Mouse (Mus musculus) MEL (cell line): Measurements from ENCODE around the gene Morc4. TPM values are rescaled to one million over a fixed set of nuclear protein-coding genes. Genes with fewer than 3 reads are reported as not detected.

Source experiments
- DNase-seq: peaks from one replicate; pipeline ENCODE4 v3.0.0; 2011; ENCODE audit warnings: low read depth, low spot score
- H3K27ac ChIP-seq: 2 replicates; pipeline ENCODE4 v1.5.1; 2012; ENCODE audit warnings: low read depth, mild to moderate bottlenecking, control low read depth, low read length, moderate library complexity; ENCODE audit not compliant: control insufficient read depth
- H3K27me3 ChIP-seq, 2 experiments: fragments of 150-350 bp in 1 of 2; sonication (generic) in 1 of 2; 2 replicates each; pipeline ENCODE4 v1.6.1; 2012; ENCODE audit warnings: low read length in 2 of 2, mild to moderate bottlenecking in 2 of 2, improper control_type of control experiment in 1 of 2, moderate library complexity in 1 of 2; ENCODE audit not compliant: insufficient read depth in 2 of 2, control insufficient read depth in 1 of 2
- H3K36me3 ChIP-seq, 2 experiments: 2 replicates each; pipeline ENCODE4 v1.6.1; 2012 to 2014; ENCODE audit warnings: low read length in 2 of 2, improper control_type of control experiment in 1 of 2, inconsistent platforms in 1 of 2, mild to moderate bottlenecking in 1 of 2; ENCODE audit not compliant: insufficient read depth in 2 of 2, control insufficient read depth in 1 of 2
- H3K4me1 ChIP-seq, 2 experiments: fragments of 150-350 bp in 1 of 2; sonication (generic) in 1 of 2; 2 replicates each; pipeline ENCODE4 v1.6.1; 2012; ENCODE audit warnings: low read length in 2 of 2, improper control_type of control experiment in 1 of 2, mild to moderate bottlenecking in 1 of 2; ENCODE audit not compliant: insufficient read depth in 2 of 2, control insufficient read depth in 1 of 2
- H3K4me3 ChIP-seq, 2 experiments: fragments of 150-350 bp in 1 of 2; sonication (generic) in 1 of 2; 2 replicates each; pipeline ENCODE4 v1.5.1; 2012; ENCODE audit warnings: low read depth in 2 of 2, low read length in 2 of 2, mild to moderate bottlenecking in 2 of 2, moderate library complexity in 2 of 2, control low read depth in 1 of 2, improper control_type of control experiment in 1 of 2; ENCODE audit not compliant: control insufficient read depth in 1 of 2, insufficient read depth in 1 of 2
- H3K79me2 ChIP-seq: 2 replicates; pipeline ENCODE4 v1.6.1; 2012; ENCODE audit warnings: mild to moderate bottlenecking, low read length, moderate library complexity; ENCODE audit not compliant: control insufficient read depth, poor library complexity, insufficient read depth
- H3K9ac ChIP-seq: 2 replicates; pipeline ENCODE4 v1.6.1; 2012; ENCODE audit warnings: low read depth, mild to moderate bottlenecking, control low read depth, low read length, moderate library complexity; ENCODE audit not compliant: control insufficient read depth, poor library complexity, severe bottlenecking
- H3K9me3 ChIP-seq: fragments of 150-350 bp; sonication (generic); replicated peaks from 2 replicates; pipeline ENCODE4 v1.6.1; 2012; ENCODE audit warnings: mild to moderate bottlenecking, low read length, improper control_type of control experiment, moderate library complexity; ENCODE audit not compliant: insufficient read depth
- BHLHE40 ChIP-seq: IDR thresholded peaks from 2 replicates; pipeline ENCODE4 v1.6.1; 2012; ENCODE audit warnings: low read depth, mild to moderate bottlenecking, inconsistent platforms, low read length, improper control_type of control experiment, borderline replicate concordance
- CHD1 ChIP-seq: IDR thresholded peaks from 2 replicates; pipeline ENCODE4 v1.6.1; 2012; ENCODE audit warnings: low read depth, mild to moderate bottlenecking, inconsistent platforms, low read length, improper control_type of control experiment
- CHD2 ChIP-seq: IDR thresholded peaks from 2 replicates; pipeline ENCODE4 v1.6.1; 2011; ENCODE audit warnings: low read length, improper control_type of control experiment
- CTCF ChIP-seq, 3 experiments: IDR thresholded peaks in 2 of 3; conservative IDR thresholded peaks in 1 of 3; 2 replicates each; pipeline ENCODE4 v1.5.1; 2011 to 2012; ENCODE audit warnings: low read length in 3 of 3, low read depth in 2 of 3, mild to moderate bottlenecking in 2 of 3, improper control_type of control experiment in 1 of 3, inconsistent platforms in 1 of 3, mixed read lengths in 1 of 3, moderate library complexity in 1 of 3; ENCODE audit not compliant: control insufficient read depth in 1 of 3, insufficient read depth in 1 of 3, poor library complexity in 1 of 3, severe bottlenecking in 1 of 3
- ETS1 ChIP-seq: IDR thresholded peaks from 2 replicates; pipeline ENCODE4 v1.6.1; 2012; ENCODE audit warnings: low read depth, mild to moderate bottlenecking, inconsistent platforms, low read length, improper control_type of control experiment, moderate library complexity
- GATA1 ChIP-seq: IDR thresholded peaks from 2 replicates; pipeline ENCODE4 v1.6.1; 2011; ENCODE audit warnings: low read depth, low read length, improper control_type of control experiment
- MAFK ChIP-seq: IDR thresholded peaks from 2 replicates; pipeline ENCODE4 v1.6.1; 2011; ENCODE audit warnings: low read depth, mild to moderate bottlenecking, low read length, improper control_type of control experiment, borderline replicate concordance
- MXI1 ChIP-seq: IDR thresholded peaks from 2 replicates; pipeline ENCODE4 v1.6.1; 2011; ENCODE audit warnings: mild to moderate bottlenecking, low read depth, low read length, improper control_type of control experiment
- MYB ChIP-seq: IDR thresholded peaks from 2 replicates; pipeline ENCODE4 v1.6.1; 2011; ENCODE audit warnings: mild to moderate bottlenecking, low read depth, low read length, improper control_type of control experiment
- NELFE ChIP-seq: IDR thresholded peaks from 2 replicates; pipeline ENCODE4 v1.6.1; 2011; ENCODE audit warnings: low read depth, low read length, improper control_type of control experiment
- NRF1 ChIP-seq: IDR thresholded peaks from 2 replicates; pipeline ENCODE4 v1.6.1; 2014; ENCODE audit warnings: low read depth, mild to moderate bottlenecking, inconsistent platforms, low read length, improper control_type of control experiment, moderate library complexity; ENCODE audit not compliant: poor library complexity, insufficient read depth, severe bottlenecking
- POLR2AphosphoS2 ChIP-seq: IDR thresholded peaks from 2 replicates; pipeline ENCODE4 v1.6.1; 2011; ENCODE audit warnings: low read length, improper control_type of control experiment
- RCOR1 ChIP-seq: IDR thresholded peaks from 2 replicates; pipeline ENCODE4 v1.6.1; 2012; ENCODE audit warnings: low read depth, mild to moderate bottlenecking, inconsistent platforms, low read length, improper control_type of control experiment
- SIN3A ChIP-seq: IDR thresholded peaks from 2 replicates; pipeline ENCODE4 v1.6.1; 2012; ENCODE audit warnings: low read length, improper control_type of control experiment, inconsistent platforms
- SMC3 ChIP-seq: IDR thresholded peaks from 2 replicates; pipeline ENCODE4 v1.6.1; 2011; ENCODE audit warnings: low read depth, low read length, improper control_type of control experiment
- TAL1 ChIP-seq: IDR thresholded peaks from 2 replicates; pipeline ENCODE4 v1.6.1; 2012; ENCODE audit warnings: mild to moderate bottlenecking, inconsistent platforms, low read length, moderate library complexity, mixed read lengths
- TBP ChIP-seq: IDR thresholded peaks from 2 replicates; pipeline ENCODE4 v1.8.0; 2011; ENCODE audit warnings: low read depth, low read length, improper control_type of control experiment
- USF2 ChIP-seq, 2 experiments: IDR thresholded peaks; 2 replicates each; pipeline ENCODE4 v1.6.1; 2011 to 2012; ENCODE audit warnings: improper control_type of control experiment in 2 of 2, low read length in 2 of 2, borderline replicate concordance in 1 of 2, inconsistent platforms in 1 of 2, low read depth in 1 of 2, mild to moderate bottlenecking in 1 of 2; ENCODE audit not compliant: insufficient read depth in 1 of 2
- ZKSCAN1 ChIP-seq: IDR thresholded peaks from 2 replicates; pipeline ENCODE4 v1.6.1; 2012; ENCODE audit warnings: low read depth, mild to moderate bottlenecking, inconsistent platforms, low read length, improper control_type of control experiment, moderate library complexity
- ZNF384 ChIP-seq: IDR thresholded peaks from 2 replicates; pipeline ENCODE4 v1.6.1; 2012; ENCODE audit warnings: low read depth, mild to moderate bottlenecking, inconsistent platforms, low read length, improper control_type of control experiment
- polyA plus RNA-seq, 2 experiments: library from polyadenylated mRNA; stranded (reverse) in 1 of 2; unstranded in 1 of 2; fragments of >175 nt in 1 of 2; fragments of >200 nt in 1 of 2; gene quantifications; 2 replicates each; pipeline versions ENCODE4 v1.2.1 to v1.2.4; 2012; ENCODE audit warnings: low replicate concordance in 2 of 2, low read depth in 1 of 2; ENCODE audit not compliant: insufficient read length in 2 of 2, insufficient read depth in 1 of 2, missing spikeins in 1 of 2
- total RNA-seq: library from RNA; depleted of rRNA; stranded (reverse); fragments of 300-350 nt; gene quantifications from 2 replicates; pipeline ENCODE4 v1.2.3, GENCODE M21; 2012

Gene Morc4
- total and polyA plus RNA-seq, 3 experiments = 4.2 to 221 (median 20.4) TPM

DNA sequence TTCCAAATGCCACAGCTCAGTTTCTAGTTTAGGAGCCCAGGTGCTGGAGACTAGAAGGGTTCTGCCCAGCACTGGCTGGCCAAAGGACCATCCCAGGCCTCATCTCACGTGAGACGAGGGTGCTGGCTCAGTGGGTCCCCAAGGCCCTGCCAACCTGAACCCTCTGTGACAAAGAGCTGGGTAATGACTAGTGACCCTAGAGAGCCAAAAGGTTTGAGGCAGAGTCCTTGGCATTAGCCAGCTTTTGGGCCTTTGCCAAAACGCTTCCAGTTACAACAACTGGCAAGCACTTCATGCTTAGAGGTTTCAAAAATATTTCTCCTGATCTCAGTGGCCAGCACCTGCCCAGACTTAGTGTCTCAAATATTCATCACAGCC lies 88.4 kb downstream of the Morc4 start:
- Histone ChIP-seq H3K4me3 (no peak overlapping the region), H3K27me3 (no peaks in the 10 kb centered on the region), H3K27ac (no peak overlapping the region), H3K36me3 (peaks cover 0 to 24% of the 10 kb centered on the region in 2 experiments; a peak in 2 of 4 replicates), H3K9me3 (no peaks in the 10 kb centered on the region), H3K4me1 (peaks cover 10 to 37% of the 10 kb centered on the region in 2 experiments), H3K79me2 (no peaks in the 10 kb centered on the region), H3K9ac (no peak overlapping the region)
- DNase-seq = no peak
- no peak for TF ChIP-seq ZKSCAN1
- TF ChIP-seq NRF1 = no peak

GRCm38 (mm10) chrX:139782278-139783044 lies 89.0 kb downstream of the Morc4 start, which contains the start of gene Ripply1:
Gene Ripply1 (minus strand): TSS chrX:139782353.
- TF ChIP-seq TAL1 (no peak), MYB (no peak), USF2 (IDR thresholded peaks at IDR 0.05; ENCODE audit: borderline replicate concordance in 1 of 2, insufficient read depth in 1 of 2, low read depth in 1 of 2, low read length in 2 of 2) (no peak), SMC3 (no peak), CHD2 (no peak), NELFE (no peak), CTCF (IDR thresholded peaks at IDR 0.05 in 2 of 3, conservative IDR thresholded peaks at IDR 0.05 in 1 of 3; ENCODE audit: control insufficient read depth in 1 of 3, insufficient read depth in 1 of 3, low read depth in 2 of 3, low read length in 3 of 3, poor library complexity in 1 of 3, severe bottlenecking in 1 of 3) (no peak), ETS1 (no peak), SIN3A (no peak), TBP (no peak)
- Histone ChIP-seq H3K36me3 (peaks cover 0 to 24% of the 10 kb centered on the region in 2 experiments; a peak in 2 of 4 replicates), H3K79me2 (no peaks in the 10 kb centered on the region), H3K4me1 (peaks cover 10 to 37% of the 10 kb centered on the region in 2 experiments), H3K27me3 (no peaks in the 10 kb centered on the region), H3K9me3 (no peaks in the 10 kb centered on the region), H3K4me3 (no peak within 1 kb of the TSS), H3K9ac (no peak within 1 kb of the TSS), H3K27ac (no peak within 1 kb of the TSS)
- DNase-seq = no peak

DNA sequence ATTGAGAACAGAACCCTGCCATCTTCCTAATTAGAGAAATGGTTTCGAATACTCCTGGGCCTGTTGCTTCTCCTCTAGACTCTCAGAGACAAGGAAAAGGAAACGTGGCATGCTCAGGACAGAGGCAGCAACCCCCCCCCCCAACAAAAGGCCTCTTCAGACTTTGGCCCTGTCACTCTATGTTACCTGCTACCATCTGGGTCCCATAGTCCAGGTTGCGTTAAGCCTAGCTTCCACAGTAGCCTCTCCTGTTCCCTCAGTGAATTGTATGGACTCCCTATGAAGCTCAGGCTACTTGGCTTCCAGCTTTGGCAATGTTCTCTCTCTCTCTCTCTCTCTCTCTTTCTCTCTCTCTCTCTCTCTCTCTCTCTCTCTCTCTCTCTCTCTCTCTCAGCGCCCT lies 89.9 kb downstream of the Morc4 start:
- no peak overlapping the region for H3K4me3 ChIP-seq
- no peaks in the 10 kb centered on the region for H3K79me2 ChIP-seq
- peaks cover 0 to 24% of the 10 kb centered on the region in 2 experiments; a peak in 2 of 4 replicates for H3K36me3 ChIP-seq
- TF ChIP-seq MAFK = no peak
- TF ChIP-seq ZNF384 = no peak
- no peak for TF ChIP-seq CHD1
- no peak for TF ChIP-seq MXI1
- TF ChIP-seq POLR2AphosphoS2 = no peak
- no peak for TF ChIP-seq RCOR1
- TF ChIP-seq ETS1 = no peak
- no peak for TF ChIP-seq GATA1
- no peak for TF ChIP-seq BHLHE40
- H3K27me3 ChIP-seq = no peaks in the 10 kb centered on the region
- no peaks in the 10 kb centered on the region for H3K9me3 ChIP-seq
- DNase-seq = no peak
- H3K4me1 ChIP-seq = peaks cover 10 to 37% of the 10 kb centered on the region in 2 experiments
- H3K27ac ChIP-seq = no peak overlapping the region
- H3K9ac ChIP-seq = no peak overlapping the region
